Mouse (Mus musculus): ENCODE results near the gene Il12a. TPM values are rescaled to one million over a fixed set of nuclear protein-coding genes. Genes with fewer than 3 reads are reported as not detected.

The Il12a gene
- polyA plus RNA-seq, 1 experiment from 2014 or later, result 0.28 TPM

DNA sequence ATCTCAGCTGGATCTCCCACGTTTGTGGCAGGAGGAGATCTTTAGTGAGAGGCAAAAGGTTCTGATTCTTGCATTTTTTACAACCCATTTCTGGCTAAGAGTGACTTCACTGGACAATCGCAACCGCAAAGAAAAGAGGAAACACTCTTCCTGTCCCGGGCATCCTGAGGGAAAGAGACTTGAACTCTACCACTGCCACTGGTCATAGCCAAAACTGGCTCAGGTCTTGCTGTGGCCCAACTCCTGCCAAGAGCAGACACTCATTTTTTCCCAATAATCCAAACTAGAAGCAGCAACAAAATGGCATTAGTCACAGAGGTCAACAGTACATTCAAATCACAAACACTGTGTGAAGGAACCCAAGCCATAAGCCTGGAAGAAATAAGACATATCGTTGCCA lies 28.1 kb upstream of the Il12a start:
- Histone ChIP-seq H3K36me3 (ENCODE audit: control insufficient read depth, insufficient read depth, low read length) (no peaks in the 10 kb centered on the region), H3K4me1 (ENCODE audit: control insufficient read depth, insufficient read depth, low read length) (no peaks in the 10 kb centered on the region), H3K9ac (ENCODE audit: low read depth, low read length) (no peak overlapping the region), H3K27ac (ENCODE audit: low read length) (no peak overlapping the region), H3K27me3 (ENCODE audit: control insufficient read depth, insufficient read depth, low read depth, low read length) (no peaks in the 10 kb centered on the region), H3K4me3 (ENCODE audit: low read depth, low read length) (no peak overlapping the region), H3K4me2 (ENCODE audit: low read length) (no peak overlapping the region), H3K9me3 (replicated peaks; ENCODE audit: control insufficient read depth, low read length, poor library complexity, severe bottlenecking) (no peaks in the 10 kb centered on the region)
- ATAC-seq, result no peak
- WGBS, result 91% methylated on average over 5 of the region's 5 CpGs

DNA sequence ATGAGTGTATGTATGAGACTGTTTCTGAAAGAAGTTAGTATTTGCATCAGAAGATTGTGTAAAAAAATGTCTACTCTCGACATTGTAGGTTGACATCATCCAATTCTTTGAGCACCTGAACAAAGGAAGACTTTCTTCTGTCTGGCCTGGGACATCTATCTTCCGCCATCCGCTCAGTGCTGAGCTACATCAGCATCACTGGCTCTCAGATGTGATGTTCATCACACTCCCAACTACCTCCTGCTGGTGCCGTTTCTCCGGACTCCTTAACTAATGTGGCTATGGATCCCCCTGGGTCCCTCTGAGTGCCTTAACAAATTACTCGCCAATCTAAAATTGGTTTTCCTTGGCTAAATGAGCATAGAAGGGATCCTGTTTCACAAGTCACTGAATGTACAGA lies 26.1 kb upstream of the Il12a start:
- H3K36me3 ChIP-seq (ENCODE audit: control insufficient read depth, insufficient read depth, low read length), result no peaks in the 10 kb centered on the region
- ATAC-seq, result no peak
- no peak overlapping the region for H3K4me3 ChIP-seq (ENCODE audit: low read depth, low read length)
- H3K9ac ChIP-seq (ENCODE audit: low read depth, low read length), result no peak overlapping the region
- no peak overlapping the region for H3K27ac ChIP-seq (ENCODE audit: low read length)
- no peak overlapping the region for H3K4me2 ChIP-seq (ENCODE audit: low read length)
- H3K27me3 ChIP-seq (ENCODE audit: control insufficient read depth, insufficient read depth, low read depth, low read length), result no peaks in the 10 kb centered on the region
- 67% methylated on average over 6 of the region's 6 CpGs for WGBS
- no peaks in the 10 kb centered on the region for H3K9me3 ChIP-seq (replicated peaks; ENCODE audit: control insufficient read depth, low read length, poor library complexity, severe bottlenecking)
- H3K4me1 ChIP-seq (ENCODE audit: control insufficient read depth, insufficient read depth, low read length), result no peaks in the 10 kb centered on the region

DNA sequence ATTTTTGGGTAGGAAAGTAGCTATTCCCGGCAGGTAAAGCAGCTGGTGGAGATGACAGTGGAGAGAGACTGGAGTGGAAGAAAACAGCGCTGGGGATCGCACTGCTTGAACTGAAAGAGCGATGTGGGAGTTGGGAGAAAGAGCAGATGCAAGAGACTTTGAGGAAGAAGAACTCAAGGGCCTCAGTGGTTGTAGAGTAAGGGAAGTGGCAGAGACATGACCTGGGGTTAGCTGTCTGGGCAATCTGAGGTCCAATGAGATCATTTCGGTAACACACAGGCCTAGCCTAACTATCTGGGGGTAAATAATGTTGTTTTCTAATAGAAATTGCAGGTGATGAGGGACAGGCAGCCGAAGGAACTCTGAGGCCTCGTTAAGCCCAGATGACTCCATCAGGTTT lies 24.1 kb upstream of the Il12a start:
- no peak overlapping the region for H3K4me2 ChIP-seq (ENCODE audit: low read length)
- no peaks in the 10 kb centered on the region for H3K9me3 ChIP-seq (replicated peaks; ENCODE audit: control insufficient read depth, low read length, poor library complexity, severe bottlenecking)
- no peak for ATAC-seq
- no peaks in the 10 kb centered on the region for H3K27me3 ChIP-seq (ENCODE audit: control insufficient read depth, insufficient read depth, low read depth, low read length)
- H3K9ac ChIP-seq (ENCODE audit: low read depth, low read length), result no peak overlapping the region
- H3K27ac ChIP-seq (ENCODE audit: low read length), result no peak overlapping the region
- WGBS, result 93% methylated on average over 7 of the region's 7 CpGs
- H3K4me3 ChIP-seq (ENCODE audit: low read depth, low read length), result no peak overlapping the region
- no peaks in the 10 kb centered on the region for H3K4me1 ChIP-seq (ENCODE audit: control insufficient read depth, insufficient read depth, low read length)
- no peaks in the 10 kb centered on the region for H3K36me3 ChIP-seq (ENCODE audit: control insufficient read depth, insufficient read depth, low read length)

DNA sequence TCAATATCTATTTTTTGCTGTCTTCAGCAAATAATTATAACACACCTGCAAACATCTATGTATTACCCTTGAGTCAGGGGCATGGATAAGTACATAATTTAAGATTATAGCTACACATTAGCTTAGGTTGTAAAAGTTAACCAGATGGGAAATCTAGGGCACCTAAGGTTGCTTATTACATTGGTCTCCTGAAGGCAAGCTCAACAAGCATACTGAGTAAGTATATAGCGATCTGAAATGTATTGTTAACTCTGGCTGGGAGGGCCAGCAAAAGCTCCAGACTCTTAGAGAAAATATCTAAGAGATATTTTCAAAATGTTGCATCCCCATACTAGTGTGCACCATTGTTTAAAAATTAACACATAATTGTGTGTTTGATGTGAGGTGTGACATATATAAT lies 22.6 kb upstream of the Il12a start:
- Histone ChIP-seq H3K36me3 (ENCODE audit: control insufficient read depth, insufficient read depth, low read length) (no peaks in the 10 kb centered on the region), H3K4me1 (ENCODE audit: control insufficient read depth, insufficient read depth, low read length) (no peaks in the 10 kb centered on the region), H3K9ac (ENCODE audit: low read depth, low read length) (no peak overlapping the region), H3K4me2 (ENCODE audit: low read length) (no peak overlapping the region), H3K9me3 (replicated peaks; ENCODE audit: control insufficient read depth, low read length, poor library complexity, severe bottlenecking) (no peaks in the 10 kb centered on the region), H3K27me3 (ENCODE audit: control insufficient read depth, insufficient read depth, low read depth, low read length) (no peaks in the 10 kb centered on the region), H3K4me3 (ENCODE audit: low read depth, low read length) (no peak overlapping the region), H3K27ac (ENCODE audit: low read length) (no peak overlapping the region)
- 100% methylated on average over 1 of the region's 1 CpGs for WGBS
- no peak for ATAC-seq

DNA sequence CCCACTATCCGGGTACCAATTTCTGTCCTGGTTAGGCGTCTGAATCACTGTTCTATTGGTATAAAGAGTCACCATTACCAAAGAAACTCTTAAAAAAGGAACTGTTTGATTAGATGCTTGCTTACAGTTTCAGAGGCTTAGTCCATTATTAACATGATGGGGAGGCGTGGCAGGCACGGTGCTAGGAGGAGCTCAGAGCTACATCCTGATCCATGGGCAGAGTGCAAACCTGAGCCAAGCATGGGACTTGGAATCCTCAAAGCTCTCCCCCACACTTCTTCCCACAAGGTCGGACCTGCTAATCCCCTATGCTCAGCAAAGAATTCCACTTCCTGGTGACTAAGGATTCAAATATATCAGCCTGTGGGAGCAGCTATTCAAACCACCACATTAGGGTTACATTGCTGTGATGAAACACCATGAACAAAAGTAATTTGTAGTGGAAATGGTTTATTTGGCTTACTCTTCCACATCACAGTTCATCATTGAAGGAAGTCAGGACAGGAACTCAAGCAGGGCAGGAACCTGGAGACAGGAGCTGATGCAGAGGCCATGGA lies 20.9 kb upstream of the Il12a start:
- Histone ChIP-seq H3K9me3 (replicated peaks; ENCODE audit: control insufficient read depth, low read length, poor library complexity, severe bottlenecking) (no peaks in the 10 kb centered on the region), H3K4me1 (ENCODE audit: control insufficient read depth, insufficient read depth, low read length) (no peaks in the 10 kb centered on the region), H3K9ac (ENCODE audit: low read depth, low read length) (no peak overlapping the region), H3K36me3 (ENCODE audit: control insufficient read depth, insufficient read depth, low read length) (no peaks in the 10 kb centered on the region), H3K27me3 (ENCODE audit: control insufficient read depth, insufficient read depth, low read depth, low read length) (no peaks in the 10 kb centered on the region), H3K4me2 (ENCODE audit: low read length) (no peak overlapping the region), H3K27ac (ENCODE audit: low read length) (no peak overlapping the region), H3K4me3 (ENCODE audit: low read depth, low read length) (no peak overlapping the region)
- no peak for ATAC-seq
- WGBS, result 72% methylated on average over 5 of the region's 5 CpGs

DNA sequence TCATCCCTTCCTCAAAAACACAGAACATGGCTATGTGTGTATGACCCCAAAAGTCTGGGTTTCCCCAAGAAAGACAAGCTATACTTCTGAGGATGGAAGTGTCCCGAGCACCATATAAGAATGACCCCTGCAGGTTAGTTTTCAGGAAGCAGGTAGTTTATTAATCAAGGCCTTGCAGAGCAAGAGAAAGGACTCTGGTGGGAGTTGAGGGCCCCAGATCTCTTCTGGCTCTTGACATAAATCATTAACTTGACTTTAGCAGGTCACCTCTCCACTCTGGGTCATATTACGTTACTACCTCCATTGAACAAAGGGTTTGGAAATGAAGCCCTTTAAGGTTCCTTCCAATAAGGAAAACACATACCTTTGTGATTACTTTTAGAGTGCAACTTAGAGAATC lies 15.7 kb upstream of the Il12a start:
- Histone ChIP-seq H3K9ac (ENCODE audit: low read depth, low read length) (no peak overlapping the region), H3K9me3 (replicated peaks; ENCODE audit: control insufficient read depth, low read length, poor library complexity, severe bottlenecking) (no peaks in the 10 kb centered on the region), H3K27ac (ENCODE audit: low read length) (no peak overlapping the region), H3K27me3 (ENCODE audit: control insufficient read depth, insufficient read depth, low read depth, low read length) (no peaks in the 10 kb centered on the region), H3K4me3 (ENCODE audit: low read depth, low read length) (no peak overlapping the region), H3K36me3 (ENCODE audit: control insufficient read depth, insufficient read depth, low read length) (no peaks in the 10 kb centered on the region), H3K4me2 (ENCODE audit: low read length) (no peak overlapping the region), H3K4me1 (ENCODE audit: control insufficient read depth, insufficient read depth, low read length) (no peaks in the 10 kb centered on the region)
- ATAC-seq, result no peak
- 87% methylated on average over 2 of the region's 2 CpGs for WGBS

DNA sequence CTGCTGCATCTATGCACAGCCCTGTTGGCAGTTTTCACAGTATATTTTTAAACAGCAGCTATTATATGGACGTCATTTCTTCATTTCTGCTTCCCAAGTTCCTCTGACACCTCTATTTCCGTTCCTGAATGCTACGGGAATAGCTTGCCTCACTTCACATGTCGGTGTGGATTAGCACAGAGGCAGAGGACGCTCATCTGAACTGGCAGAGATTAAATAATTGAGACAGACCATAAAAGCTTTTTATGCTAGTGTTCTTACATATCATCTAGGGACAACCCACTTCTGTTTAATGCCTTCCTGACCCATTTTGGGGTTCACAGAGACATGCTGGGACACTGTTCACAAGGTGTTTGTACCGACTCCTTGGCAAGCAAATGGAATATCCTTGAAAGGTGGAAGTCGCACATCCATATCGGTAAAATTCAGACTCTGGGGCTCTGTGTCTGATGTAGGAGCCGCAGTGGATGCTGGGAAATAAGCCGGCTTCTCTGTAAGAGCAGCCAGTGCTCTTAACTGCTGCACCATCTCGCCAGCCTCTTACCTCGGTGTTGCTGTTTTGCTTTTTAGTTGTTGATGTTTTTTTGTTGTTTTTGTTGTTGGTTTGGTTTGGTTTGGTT lies 15.1 kb upstream of the Il12a start:
- Histone ChIP-seq H3K9me3 (replicated peaks; ENCODE audit: control insufficient read depth, low read length, poor library complexity, severe bottlenecking) (no peaks in the 10 kb centered on the region), H3K9ac (ENCODE audit: low read depth, low read length) (no peak overlapping the region), H3K4me1 (ENCODE audit: control insufficient read depth, insufficient read depth, low read length) (no peaks in the 10 kb centered on the region), H3K4me3 (ENCODE audit: low read depth, low read length) (no peak overlapping the region), H3K36me3 (ENCODE audit: control insufficient read depth, insufficient read depth, low read length) (no peaks in the 10 kb centered on the region), H3K27ac (ENCODE audit: low read length) (0 out of 2 replicates have a peak overlapping the region, but pooled peaks have one; percentile 15), H3K27me3 (ENCODE audit: control insufficient read depth, insufficient read depth, low read depth, low read length) (no peaks in the 10 kb centered on the region), H3K4me2 (ENCODE audit: low read length) (0 out of 2 replicates have a peak overlapping the region, but pooled peaks have one; percentile 19)
- WGBS, result 65% methylated on average over 12 of the region's 12 CpGs
- 0 out of 2 replicates have a peak, but pooled peaks have one; percentile 32 for ATAC-seq

DNA sequence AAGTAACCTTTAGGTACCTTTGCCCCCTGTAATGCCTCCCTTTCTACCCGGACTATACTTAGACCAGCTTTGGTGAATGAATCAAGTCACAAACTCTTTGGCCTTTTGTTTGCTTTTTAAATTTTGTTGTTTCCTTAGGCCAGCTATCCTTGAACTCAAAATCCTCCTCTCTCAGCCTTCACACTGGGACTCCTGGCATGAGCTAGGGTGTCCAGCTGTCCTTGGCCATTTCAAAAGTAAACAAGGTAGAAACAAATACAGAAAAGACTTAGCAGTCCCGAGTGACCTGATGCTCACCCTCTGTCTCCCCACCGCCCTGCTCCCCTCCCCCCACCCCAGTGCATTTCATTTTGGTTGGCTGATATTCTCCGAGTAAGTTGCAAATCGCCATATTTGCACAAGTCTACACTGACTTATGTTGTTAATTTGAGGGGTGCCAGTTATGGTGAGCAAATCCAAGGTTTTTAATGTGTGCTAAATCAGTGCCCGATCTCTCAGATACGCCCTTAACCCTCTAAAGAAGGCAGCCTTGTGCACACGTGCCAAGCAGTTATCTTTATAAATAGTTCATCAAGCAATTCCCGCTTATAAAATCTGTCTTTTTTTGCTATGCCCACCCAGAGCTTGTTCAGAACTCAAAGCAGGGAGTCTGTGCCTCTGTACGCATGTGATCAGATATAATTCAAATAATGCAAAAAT lies 14.3 kb upstream of the Il12a start:
- H3K27ac ChIP-seq (ENCODE audit: low read length), result no peak overlapping the region
- H3K4me1 ChIP-seq (ENCODE audit: control insufficient read depth, insufficient read depth, low read length), result no peaks in the 10 kb centered on the region
- no peaks in the 10 kb centered on the region for H3K9me3 ChIP-seq (replicated peaks; ENCODE audit: control insufficient read depth, low read length, poor library complexity, severe bottlenecking)
- no peak overlapping the region for H3K4me2 ChIP-seq (ENCODE audit: low read length)
- no peak overlapping the region for H3K9ac ChIP-seq (ENCODE audit: low read depth, low read length)
- no peaks in the 10 kb centered on the region for H3K36me3 ChIP-seq (ENCODE audit: control insufficient read depth, insufficient read depth, low read length)
- H3K27me3 ChIP-seq (ENCODE audit: control insufficient read depth, insufficient read depth, low read depth, low read length), result no peaks in the 10 kb centered on the region
- no peak overlapping the region for H3K4me3 ChIP-seq (ENCODE audit: low read depth, low read length)
- 69% methylated on average over 10 of the region's 10 CpGs for WGBS
- no peak for ATAC-seq

DNA sequence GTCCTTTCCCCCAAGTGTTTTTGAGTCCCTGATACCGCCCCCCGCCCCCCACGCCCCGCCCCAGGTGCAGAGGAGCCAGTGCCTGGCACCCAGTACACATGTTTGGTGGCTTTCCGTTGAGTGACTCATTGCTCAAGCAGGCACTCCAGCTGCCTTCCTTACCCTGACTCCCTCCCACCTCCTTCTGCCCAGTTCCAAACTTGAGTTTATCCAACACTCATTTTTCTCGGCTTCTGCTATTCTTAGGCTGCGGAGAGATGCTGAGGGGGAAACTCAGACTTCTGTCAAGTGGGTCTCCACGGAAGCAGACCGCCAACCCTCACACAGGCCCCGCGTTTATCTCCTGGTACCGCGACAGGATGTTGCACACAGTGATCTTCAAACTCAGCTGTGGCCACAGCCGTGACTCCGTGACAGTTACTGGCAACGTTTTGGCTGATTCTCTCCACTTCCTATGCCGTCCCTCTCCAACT lies 13.6 kb upstream of the Il12a start:
- ATAC-seq, result no peak
- no peaks in the 10 kb centered on the region for H3K27me3 ChIP-seq (ENCODE audit: control insufficient read depth, insufficient read depth, low read depth, low read length)
- 51% methylated on average over 16 of the region's 17 CpGs for WGBS
- H3K36me3 ChIP-seq (ENCODE audit: control insufficient read depth, insufficient read depth, low read length), result no peaks in the 10 kb centered on the region
- no peak overlapping the region; the same call in 1 of the 2 replicates for H3K4me2 ChIP-seq (ENCODE audit: low read length)
- no peak overlapping the region for H3K4me3 ChIP-seq (ENCODE audit: low read depth, low read length)
- no peak overlapping the region for H3K9ac ChIP-seq (ENCODE audit: low read depth, low read length)
- no peaks in the 10 kb centered on the region for H3K9me3 ChIP-seq (replicated peaks; ENCODE audit: control insufficient read depth, low read length, poor library complexity, severe bottlenecking)
- H3K27ac ChIP-seq (ENCODE audit: low read length), result no peak overlapping the region
- H3K4me1 ChIP-seq (ENCODE audit: control insufficient read depth, insufficient read depth, low read length), result no peaks in the 10 kb centered on the region

Measured in midbrain, embryonic 16.5 days (tissue).